Mouse (Mus musculus) embryo, embryonic 11 days (tissue): Measurements from ENCODE around the gene Lce1a1.
"Not testable (repeated sequence)": the region's sequence is repeated elsewhere in the genome, so short reads cannot be mapped to it uniquely, and the experiment has no call there.

Experiments used
- DNase-seq: peaks from one replicate; pipeline ENCODE4 v3.0.0-alpha.2; 2015

The Lce1a1 gene

GRCm38 (mm10) chr3:92648207-92648606, at the start of gene Lce1a1:
TSS of gene Lce1a1 (minus strand) at chr3:92648307.
- no peak for DNase-seq

GRCm38 (mm10) chr3:92694613-92695012, 46.5 kb upstream of the Lce1a1 start:
- DNase-seq = no peak

GRCm38 (mm10) chr3:92691688-92692087, 43.6 kb upstream of the Lce1a1 start:
- DNase-seq = no peak

GRCm38 (mm10) chr3:92689154-92689553, 41.0 kb upstream of the Lce1a1 start:
- not testable (repeated sequence) for DNase-seq

- no peak for DNase-seq
Measured at GRCm38 (mm10) chr3:92687110-92687509, 39.0 kb upstream of the Lce1a1 start, which contains the start of gene Lce1d. TSS of gene Lce1d (minus strand) at chr3:92687210.

- DNase-seq = no peak
Measured at GRCm38 (mm10) chr3:92678947-92679346, 30.8 kb upstream of the Lce1a1 start, which contains the start of gene Lce1c. TSS of gene Lce1c (plus strand) at chr3:92679247.

- no peak for DNase-seq
Measured at GRCm38 (mm10) chr3:92670215-92670614, 22.1 kb upstream of the Lce1a1 start, which contains the start of gene Lce1a2. TSS of gene Lce1a2 (minus strand) at chr3:92670315.

- no peak for DNase-seq
Measured at GRCm38 (mm10) chr3:92656826-92657225, 8.7 kb upstream of the Lce1a1 start, which contains the start of gene Lce1b. TSS of gene Lce1b (minus strand) at chr3:92656926.

GRCm38 (mm10) chr3:92639854-92640253, 8.3 kb downstream of the Lce1a1 start:
- no peak for DNase-seq

GRCm38 (mm10) chr3:92638653-92638991, 9.5 kb downstream of the Lce1a1 start:
- no peak for DNase-seq

GRCm38 (mm10) chr3:92637745-92638652, 10.1 kb downstream of the Lce1a1 start:
- DNase-seq = no peak

- no peak for DNase-seq
Measured at GRCm38 (mm10) chr3:92621560-92621959, 26.5 kb downstream of the Lce1a1 start, which contains the start of gene Lce6a. TSS of gene Lce6a (minus strand) at chr3:92621660.

- no peak for DNase-seq
Measured at GRCm38 (mm10) chr3:92609804-92610203, 38.3 kb downstream of the Lce1a1 start.

GRCm38 (mm10) chr3:92607392-92607791, 40.7 kb downstream of the Lce1a1 start, which contains the start of gene 2210017I01Rik:
TSS of gene 2210017I01Rik (minus strand) at chr3:92607492.
- no peak for DNase-seq

- DNase-seq = peak; percentile 65
Measured at GRCm38 (mm10) chr3:92602169-92602568, 45.9 kb downstream of the Lce1a1 start.

- peak; percentile 24 for DNase-seq
Measured at GRCm38 (mm10) chr3:92600456-92600855, 47.7 kb downstream of the Lce1a1 start.

- DNase-seq = no peak
Measured at GRCm38 (mm10) chr3:92599973-92600372, 48.1 kb downstream of the Lce1a1 start.

GRCm38 (mm10) chr3:92598429-92598828, 49.7 kb downstream of the Lce1a1 start:
- DNase-seq = no peak
